Mouse (Mus musculus): Measurements from ENCODE around the gene Cldn20.

DNA sequence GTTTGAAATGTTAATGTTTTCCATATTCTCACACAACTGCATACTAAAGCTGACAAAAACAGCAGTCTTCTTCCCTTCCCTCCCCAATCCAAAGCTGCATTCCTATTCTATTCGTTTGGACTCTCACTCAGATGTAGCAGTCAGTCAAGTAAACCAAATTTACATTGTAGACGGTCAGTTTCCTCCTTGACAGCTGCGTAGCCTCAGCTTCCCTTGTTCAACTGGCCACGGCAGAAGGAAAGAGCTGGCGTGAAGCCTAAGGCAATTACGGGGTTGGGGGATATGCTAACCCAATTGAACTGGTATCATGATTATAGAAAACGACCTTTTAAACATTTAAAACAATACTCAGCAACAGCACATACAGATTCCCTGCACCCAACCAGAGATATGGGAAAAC, 15.4 kb downstream of the Cldn20 start:
- TF ChIP-seq CTCF (IDR thresholded peaks at IDR 0.05; ENCODE audit: extremely low read depth, insufficient read depth, low read length): no peak
- no peak for TF ChIP-seq POLR2A (IDR thresholded peaks at IDR 0.05; ENCODE audit: extremely low read depth, insufficient read depth, low read length)
